Mouse (Mus musculus) forebrain, embryonic 10.5 days (tissue): ENCODE results near the gene Cdr1. TPM values are rescaled to one million over a fixed set of nuclear protein-coding genes. Genes with fewer than 3 reads are reported as not detected.

Source experiments
- DNase-seq: peaks from one replicate; pipeline ENCODE4 v3.0.0-alpha.2; 2017; ENCODE audit warnings: low spot score; ENCODE audit errors: extremely low spot score
- H3K27ac ChIP-seq: fragments of 300-500 bp; sonication (generic); 2 replicates; pipeline ENCODE4 v1.5.1; 2016; ENCODE audit warnings: mild to moderate bottlenecking
- H3K27me3 ChIP-seq: fragments of 300-500 bp; sonication (generic); 2 replicates; pipeline ENCODE4 v1.6.1; 2016; ENCODE audit warnings: mild to moderate bottlenecking; ENCODE audit not compliant: poor library complexity, severe bottlenecking
- H3K36me3 ChIP-seq: fragments of 300-500 bp; sonication (generic); replicated peaks from 2 replicates; pipeline ENCODE4 v1.6.1; 2016; ENCODE audit warnings: mild to moderate bottlenecking, moderate library complexity
- H3K4me1 ChIP-seq: fragments of 300-500 bp; sonication (generic); 2 replicates; pipeline ENCODE4 v1.6.1; 2016
- H3K4me3 ChIP-seq: fragments of 300-500 bp; sonication (generic); 2 replicates; pipeline ENCODE4 v1.5.1; 2016; ENCODE audit warnings: mild to moderate bottlenecking, moderate library complexity
- H3K9me3 ChIP-seq: fragments of 300-500 bp; sonication (generic); 2 replicates; pipeline ENCODE4 v1.6.1; 2016; ENCODE audit warnings: mild to moderate bottlenecking, moderate library complexity
- WGBS: fragments of 180-500 bp; shearing (Covaris S2); methylation state at CpG from one replicate; pipeline ENCODE4 v1.1.7; 2016; 5-methylcytosine and 5-hydroxymethylcytosine counted together
- microRNA-seq: library from miRNA; unstranded; fragments of <30 nt; microRNA quantifications from one replicate; pipeline ENCODE4, GENCODE M21; 2017
- polyA plus RNA-seq: library from polyadenylated mRNA; unstranded; fragments of >200 nt; fragmentation: Nextera tagmentation; extraction: Ambion mirVana; gene quantifications from 2 replicates; pipeline ENCODE4 v1.2.1, GENCODE M21; 2016

The Cdr1 gene
- 0.10 TPM in 1 of 2 replicates, not detected in the other for polyA plus RNA-seq

GRCm38 (mm10) chrX:61185458-61185857 lies at the start of gene Cdr1:
TSS of gene Cdr1 (minus strand) at chrX:61185558.
- 96% methylated on average over 6 of the region's 6 CpGs for WGBS
- Histone ChIP-seq H3K27ac (no peak within 1 kb of the TSS), H3K9me3 (peaks cover 17% of the 10 kb centered on the region; the same call in 1 of the 2 replicates), H3K27me3 (no peaks in the 10 kb centered on the region), H3K4me3 (no peak within 1 kb of the TSS), H3K36me3 (no peaks in the 10 kb centered on the region), H3K4me1 (no peaks in the 10 kb centered on the region)
- DNase-seq = no peak

GRCm38 (mm10) chrX:61185869-61186268 lies 511 bp upstream of the Cdr1 start:
- no peaks in the 10 kb centered on the region for H3K36me3 ChIP-seq
- WGBS = 96% methylated on average over 6 of the region's 6 CpGs
- no peaks in the 10 kb centered on the region for H3K27me3 ChIP-seq
- H3K27ac ChIP-seq = no peak overlapping the region
- H3K4me1 ChIP-seq = no peaks in the 10 kb centered on the region
- H3K4me3 ChIP-seq = no peak overlapping the region
- H3K9me3 ChIP-seq = peaks cover 17% of the 10 kb centered on the region; the same call in 1 of the 2 replicates
- DNase-seq = no peak

GRCm38 (mm10) chrX:61166519-61166918 lies 18.8 kb downstream of the Cdr1 start:
- WGBS = 42% methylated on average over 2 of the region's 2 CpGs
- H3K4me3 ChIP-seq = no peak overlapping the region
- H3K9me3 ChIP-seq = no peaks in the 10 kb centered on the region
- no peak for DNase-seq
- H3K27ac ChIP-seq = no peak overlapping the region
- H3K36me3 ChIP-seq = no peaks in the 10 kb centered on the region
- no peaks in the 10 kb centered on the region for H3K27me3 ChIP-seq
- 0 out of 2 replicates have a peak, but pooled peaks cover 5% of the 10 kb centered on the region for H3K4me1 ChIP-seq

- no peaks in the 10 kb centered on the region for H3K4me1 ChIP-seq
- no peaks in the 10 kb centered on the region for H3K27me3 ChIP-seq
- no peaks in the 10 kb centered on the region for H3K9me3 ChIP-seq
- WGBS = 83% methylated on average over 2 of the region's 2 CpGs
- DNase-seq = no peak
- H3K4me3 ChIP-seq = no peak overlapping the region
- H3K27ac ChIP-seq = no peak overlapping the region
- no peaks in the 10 kb centered on the region for H3K36me3 ChIP-seq
These were observed 24.1 kb downstream of the Cdr1 start for GRCm38 (mm10) chrX:61161249-61161648.

GRCm38 (mm10) chrX:61154657-61155256 lies 30.6 kb downstream of the Cdr1 start:
- no peak overlapping the region for H3K4me3 ChIP-seq
- DNase-seq = no peak
- WGBS = 30% methylated on average over 1 of the region's 1 CpGs
- no peaks in the 10 kb centered on the region for H3K9me3 ChIP-seq
- no peaks in the 10 kb centered on the region for H3K27me3 ChIP-seq
- H3K36me3 ChIP-seq = no peaks in the 10 kb centered on the region
- H3K27ac ChIP-seq = no peak overlapping the region
- H3K4me1 ChIP-seq = peaks cover 9% of the 10 kb centered on the region

- Histone ChIP-seq H3K9me3 (no peaks in the 10 kb centered on the region), H3K27me3 (no peaks in the 10 kb centered on the region), H3K36me3 (no peaks in the 10 kb centered on the region), H3K4me3 (no peak overlapping the region), H3K27ac (no peak overlapping the region), H3K4me1 (peaks cover 9% of the 10 kb centered on the region)
- no peak for DNase-seq
- WGBS = 46% methylated on average over 3 of the region's 3 CpGs
These were observed 31.1 kb downstream of the Cdr1 start for GRCm38 (mm10) chrX:61154246-61154645.

GRCm38 (mm10) chrX:61146569-61146968 lies 38.8 kb downstream of the Cdr1 start:
- DNase-seq = no peak

GRCm38 (mm10) chrX:61145416-61145815 lies 39.9 kb downstream of the Cdr1 start:
- DNase-seq = no peak

More at GRCm38 (mm10) chrX:61146569-61146968, 38.8 kb downstream of the Cdr1 start:
- H3K27ac ChIP-seq = no peak overlapping the region
- H3K4me3 ChIP-seq = no peak overlapping the region
- H3K36me3 ChIP-seq = no peaks in the 10 kb centered on the region
- H3K9me3 ChIP-seq = no peaks in the 10 kb centered on the region
- 35% methylated on average over 2 of the region's 2 CpGs for WGBS
- H3K27me3 ChIP-seq = no peaks in the 10 kb centered on the region
- no peaks in the 10 kb centered on the region for H3K4me1 ChIP-seq

GRCm38 (mm10) chrX:61134592-61134991 lies 50.8 kb downstream of the Cdr1 start:
- Histone ChIP-seq H3K4me1 (no peaks in the 10 kb centered on the region), H3K9me3 (no peaks in the 10 kb centered on the region), H3K36me3 (no peaks in the 10 kb centered on the region), H3K27ac (no peak overlapping the region), H3K4me3 (no peak overlapping the region), H3K27me3 (no peaks in the 10 kb centered on the region)
- WGBS = 81% methylated on average over 4 of the region's 4 CpGs
- no peak for DNase-seq

More at GRCm38 (mm10) chrX:61145416-61145815, 39.9 kb downstream of the Cdr1 start:
- H3K4me1 ChIP-seq = no peaks in the 10 kb centered on the region
- 76% methylated on average over 2 of the region's 2 CpGs for WGBS
- no peaks in the 10 kb centered on the region for H3K36me3 ChIP-seq
- no peaks in the 10 kb centered on the region for H3K9me3 ChIP-seq
- no peaks in the 10 kb centered on the region for H3K27me3 ChIP-seq
- H3K4me3 ChIP-seq = no peak overlapping the region
- H3K27ac ChIP-seq = no peak overlapping the region

Small RNA genes lying within 50 kb of the gene (microRNA-seq; reads per million reads assigned to microRNA genes)
- gene Gm24396 = not detected
